Mouse (Mus musculus): ENCODE measurements around the gene Olah. TPM values are rescaled to one million over a fixed set of nuclear protein-coding genes. Genes with fewer than 3 reads are reported as not detected.

The Olah gene
- polyA plus RNA-seq, 1 experiment from 2014 or later = not detected

DNA sequence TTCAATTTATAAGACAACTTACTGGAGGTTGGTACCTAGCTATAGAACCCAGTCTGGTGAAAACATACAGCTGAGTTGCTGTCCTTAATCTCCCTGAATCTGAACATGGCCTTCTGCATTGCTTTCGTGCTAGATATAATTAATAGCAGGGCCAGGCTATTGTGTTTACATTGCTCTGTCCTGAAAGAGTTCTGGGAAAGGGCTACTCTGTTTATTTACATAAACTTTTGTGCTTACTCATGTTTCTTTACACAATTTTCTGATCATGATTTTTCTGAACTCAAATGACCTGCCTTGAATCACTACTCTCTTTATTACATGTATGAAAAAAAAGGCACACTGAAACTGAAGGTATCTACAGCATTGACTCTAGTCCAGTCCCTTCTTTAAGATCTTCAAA lies 18.7 kb upstream of the Olah start:
- 41% methylated on average over 1 of the region's 1 CpGs for WGBS (ENCODE audit: insufficient replicate concordance)
- no peak overlapping the region for H3K9ac ChIP-seq

DNA sequence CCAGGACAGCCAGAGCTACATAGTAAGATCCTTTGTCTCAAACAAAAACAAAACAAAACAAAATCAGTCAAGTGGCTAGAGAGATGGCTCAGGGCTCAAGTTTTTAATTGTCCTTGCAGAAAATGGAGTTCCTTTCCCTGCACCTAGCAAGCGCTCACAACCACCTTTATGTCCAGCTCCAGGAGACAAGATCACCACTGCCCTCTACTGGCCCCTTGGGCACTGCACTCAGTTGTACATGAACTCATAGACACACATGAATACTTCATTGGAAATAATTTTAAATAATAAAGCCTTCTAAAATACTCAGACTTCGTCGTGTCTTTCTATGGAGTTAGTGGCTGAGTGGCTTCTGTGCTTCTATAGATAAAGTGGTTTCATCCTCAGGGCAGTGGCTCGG lies 17.2 kb upstream of the Olah start:
- peaks cover 8% of the 10 kb centered on the region for H3K4me1 ChIP-seq (replicated peaks)
- no peak overlapping the region for H3K4me2 ChIP-seq
- H3K4me3 ChIP-seq (replicated peaks) = no peak overlapping the region
- no peak overlapping the region for H3K27ac ChIP-seq (replicated peaks)
- peaks cover 24% of the 10 kb centered on the region for H3K27me3 ChIP-seq
- H3K9ac ChIP-seq = no peak overlapping the region
- no peaks in the 10 kb centered on the region for H3K9me3 ChIP-seq (replicated peaks)
- ATAC-seq (ENCODE audit: insufficient read depth) = no peak
- H3K36me3 ChIP-seq (replicated peaks) = no peaks in the 10 kb centered on the region
- WGBS (ENCODE audit: insufficient replicate concordance) = 41% methylated on average over 4 of the region's 4 CpGs

More for the DNA sequence above, 18.7 kb upstream of the Olah start:
- Histone ChIP-seq H3K4me2 (no peak overlapping the region), H3K4me3 (replicated peaks) (no peak overlapping the region), H3K4me1 (replicated peaks) (peaks cover 12% of the 10 kb centered on the region), H3K27me3 (peaks cover 24% of the 10 kb centered on the region), H3K27ac (replicated peaks) (no peak overlapping the region), H3K9me3 (replicated peaks) (no peaks in the 10 kb centered on the region), H3K36me3 (replicated peaks) (no peaks in the 10 kb centered on the region)
- no peak for ATAC-seq (ENCODE audit: insufficient read depth)

DNA sequence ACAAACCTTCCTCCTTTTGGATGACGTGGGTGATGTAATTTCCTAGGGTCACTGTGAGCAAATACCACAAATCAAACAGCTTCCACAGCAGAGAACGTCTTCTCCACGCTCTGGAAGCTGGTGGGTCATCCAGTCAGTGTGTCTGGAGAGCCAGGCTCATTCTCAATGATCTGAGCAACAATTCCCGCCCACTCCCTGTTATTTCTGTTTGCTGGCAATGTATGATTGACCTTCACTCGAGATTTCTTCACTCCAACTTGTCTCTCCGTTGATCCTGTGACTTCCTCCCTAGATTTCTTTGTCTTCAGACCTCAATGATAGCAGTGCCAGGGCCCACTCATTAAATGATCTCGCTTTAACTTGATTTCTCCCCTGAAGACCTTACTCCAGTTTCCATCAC lies 10.7 kb upstream of the Olah start:
- H3K4me3 ChIP-seq (replicated peaks) = no peak overlapping the region
- H3K4me1 ChIP-seq (replicated peaks) = no peaks in the 10 kb centered on the region
- H3K27me3 ChIP-seq = no peaks in the 10 kb centered on the region
- ATAC-seq (ENCODE audit: insufficient read depth) = no peak
- H3K27ac ChIP-seq (replicated peaks) = no peak overlapping the region
- H3K9me3 ChIP-seq (replicated peaks) = no peaks in the 10 kb centered on the region
- H3K36me3 ChIP-seq (replicated peaks) = no peaks in the 10 kb centered on the region
- no peak overlapping the region for H3K9ac ChIP-seq
- WGBS (ENCODE audit: insufficient replicate concordance) = 39% methylated on average over 7 of the region's 7 CpGs
- H3K4me2 ChIP-seq = no peak overlapping the region

DNA sequence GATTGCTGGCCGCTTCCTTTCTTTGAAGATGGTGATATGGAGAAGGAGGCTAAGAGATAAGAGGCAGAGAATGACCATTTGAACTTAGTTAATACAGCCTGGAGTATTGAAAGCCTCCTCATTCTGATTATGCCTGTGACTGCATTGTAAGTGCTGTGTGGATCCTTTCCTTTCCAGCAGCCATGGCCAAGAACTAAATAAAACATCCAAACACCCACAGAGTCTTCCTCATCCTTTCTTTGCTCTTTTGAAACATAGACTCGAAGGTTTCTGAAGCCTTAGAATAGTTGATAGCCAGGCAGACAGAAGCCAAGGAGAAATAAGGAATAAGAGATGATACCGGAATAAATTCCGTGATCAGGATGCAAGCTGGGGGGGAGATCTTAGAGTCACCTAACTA lies 9.0 kb upstream of the Olah start:
- no peaks in the 10 kb centered on the region for H3K36me3 ChIP-seq (replicated peaks)
- no peaks in the 10 kb centered on the region for H3K4me1 ChIP-seq (replicated peaks)
- H3K9me3 ChIP-seq (replicated peaks) = no peaks in the 10 kb centered on the region
- H3K9ac ChIP-seq = no peak overlapping the region
- no peak for ATAC-seq (ENCODE audit: insufficient read depth)
- H3K27ac ChIP-seq (replicated peaks) = no peak overlapping the region
- 60% methylated on average over 4 of the region's 4 CpGs for WGBS (ENCODE audit: insufficient replicate concordance)
- no peaks in the 10 kb centered on the region for H3K27me3 ChIP-seq
- H3K4me3 ChIP-seq (replicated peaks) = no peak overlapping the region
- H3K4me2 ChIP-seq = no peak overlapping the region

DNA sequence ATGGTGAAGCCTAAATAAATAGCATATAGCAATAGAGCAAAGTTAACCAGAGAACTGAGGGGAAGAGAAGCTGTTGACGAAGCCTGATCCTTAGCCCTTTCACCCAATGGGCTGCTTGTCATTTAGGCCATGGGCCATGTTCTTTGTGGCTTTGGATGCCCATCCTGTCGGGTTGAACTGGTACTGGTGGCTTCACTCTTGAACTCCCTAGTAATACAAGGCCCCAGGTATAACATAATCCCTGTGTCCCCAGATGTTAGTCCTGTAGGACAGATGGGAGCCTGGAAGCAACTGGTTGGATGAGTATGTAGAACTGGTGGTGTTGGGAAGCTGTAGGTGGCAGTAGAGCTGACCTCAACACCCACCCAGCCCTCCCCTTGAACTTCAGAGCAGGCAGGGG lies 5.1 kb downstream of the Olah start:
- Histone ChIP-seq H3K36me3 (replicated peaks) (no peaks in the 10 kb centered on the region), H3K4me3 (replicated peaks) (no peak overlapping the region), H3K9ac (no peak overlapping the region), H3K27me3 (no peaks in the 10 kb centered on the region), H3K4me1 (replicated peaks) (no peaks in the 10 kb centered on the region), H3K9me3 (replicated peaks) (no peaks in the 10 kb centered on the region), H3K27ac (replicated peaks) (no peak overlapping the region), H3K4me2 (no peak overlapping the region)
- WGBS (ENCODE audit: insufficient replicate concordance) = 39% methylated on average over 2 of the region's 2 CpGs
- no peak for ATAC-seq (ENCODE audit: insufficient read depth)

DNA sequence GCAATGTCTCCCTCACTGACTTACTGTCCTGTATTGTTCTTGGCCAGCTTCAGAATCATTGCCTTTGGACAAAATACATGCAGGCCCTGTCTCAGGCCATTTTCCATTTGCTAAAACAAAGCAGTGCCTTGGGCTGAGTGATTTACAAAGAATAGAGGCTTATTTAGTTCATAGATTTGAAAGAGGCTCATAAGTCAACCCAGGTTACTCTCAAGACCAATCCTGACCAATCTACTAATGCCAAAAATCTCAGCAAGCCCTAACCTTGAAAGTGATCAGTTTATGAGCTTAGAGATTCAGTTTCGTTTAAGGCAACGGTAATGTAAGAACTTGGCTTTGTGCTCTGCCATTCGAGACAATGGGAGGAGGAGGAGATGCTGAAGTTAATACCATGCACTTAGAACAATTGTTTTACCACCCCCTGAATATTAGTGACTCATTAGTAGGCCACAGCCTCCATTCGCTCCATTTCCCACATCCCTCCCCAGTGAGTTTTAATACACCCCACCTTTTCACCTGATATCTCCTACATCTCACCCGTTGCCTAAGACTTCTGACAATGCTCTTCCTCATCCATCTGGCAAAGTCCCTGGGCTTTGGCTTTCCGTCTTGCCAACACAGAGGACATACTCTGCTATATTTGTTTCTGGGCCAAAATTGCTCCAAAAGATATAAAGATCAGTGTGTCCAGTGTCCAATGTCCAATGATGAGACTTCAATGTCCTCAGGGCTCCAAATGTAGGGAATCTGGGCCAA lies 9.7 kb downstream of the Olah start:
- Histone ChIP-seq H3K4me1 (replicated peaks) (no peaks in the 10 kb centered on the region), H3K36me3 (replicated peaks) (no peaks in the 10 kb centered on the region), H3K4me3 (replicated peaks) (no peak overlapping the region), H3K27ac (replicated peaks) (no peak overlapping the region), H3K4me2 (no peak overlapping the region), H3K27me3 (no peaks in the 10 kb centered on the region), H3K9ac (no peak overlapping the region), H3K9me3 (replicated peaks) (no peaks in the 10 kb centered on the region)
- ATAC-seq (ENCODE audit: insufficient read depth) = no peak
- WGBS (ENCODE audit: insufficient replicate concordance) = 55% methylated on average over 6 of the region's 6 CpGs

DNA sequence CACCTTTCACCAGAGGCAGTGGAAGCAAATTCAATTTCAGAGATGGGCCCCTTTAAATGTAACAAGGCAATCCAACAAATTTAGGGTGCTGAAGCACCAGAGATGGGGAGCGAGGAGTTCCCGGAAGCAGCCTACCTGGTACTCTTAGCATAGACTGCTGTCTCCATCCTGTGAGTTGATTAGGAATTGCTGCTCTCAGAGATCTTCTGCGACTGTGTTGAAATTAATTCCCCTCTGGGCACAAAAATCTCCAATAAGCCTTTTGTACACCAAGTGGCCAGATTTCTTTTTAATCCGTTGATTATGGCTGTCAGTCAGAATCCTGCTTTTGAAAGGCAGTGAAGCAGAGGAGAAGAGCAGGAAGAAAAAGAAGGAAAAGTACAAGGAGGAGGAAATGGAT lies 31.9 kb downstream of the Olah start:
- Histone ChIP-seq H3K4me1 (replicated peaks) (no peaks in the 10 kb centered on the region), H3K36me3 (replicated peaks) (no peaks in the 10 kb centered on the region), H3K27ac (replicated peaks) (no peak overlapping the region), H3K4me3 (replicated peaks) (no peak overlapping the region), H3K4me2 (no peak overlapping the region), H3K9ac (no peak overlapping the region), H3K9me3 (replicated peaks) (no peaks in the 10 kb centered on the region), H3K27me3 (no peaks in the 10 kb centered on the region)
- 64% methylated on average over 4 of the region's 4 CpGs for WGBS (ENCODE audit: insufficient replicate concordance)
- no peak for ATAC-seq (ENCODE audit: insufficient read depth)

DNA sequence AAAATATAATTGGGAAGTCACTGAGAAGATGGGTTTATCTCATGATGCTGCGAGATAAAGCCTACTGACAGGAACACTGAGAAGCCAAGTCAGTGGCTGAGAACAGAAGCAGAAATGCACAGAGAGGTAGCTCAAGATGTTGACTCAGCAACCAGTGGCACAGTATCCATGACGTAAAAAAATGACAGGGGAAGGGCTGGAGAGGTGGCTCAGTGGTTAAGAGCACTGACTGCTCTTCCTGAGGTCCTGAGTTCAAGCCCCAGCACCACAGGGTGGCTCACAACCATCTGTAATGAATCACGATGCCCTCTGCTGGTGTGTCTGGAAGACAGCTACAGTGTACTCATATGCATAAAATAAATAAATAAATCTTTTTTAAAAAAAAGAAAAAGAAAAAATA lies 35.9 kb downstream of the Olah start:
- H3K9me3 ChIP-seq (replicated peaks) = no peaks in the 10 kb centered on the region
- H3K9ac ChIP-seq = no peak overlapping the region
- ATAC-seq (ENCODE audit: insufficient read depth) = no peak
- no peak overlapping the region for H3K4me2 ChIP-seq
- no peak overlapping the region for H3K27ac ChIP-seq (replicated peaks)
- H3K4me1 ChIP-seq (replicated peaks) = no peaks in the 10 kb centered on the region
- H3K27me3 ChIP-seq = no peaks in the 10 kb centered on the region
- no peak overlapping the region for H3K4me3 ChIP-seq (replicated peaks)
- WGBS (ENCODE audit: insufficient replicate concordance) = 50% methylated on average over 3 of the region's 3 CpGs
- H3K36me3 ChIP-seq (replicated peaks) = no peaks in the 10 kb centered on the region

DNA sequence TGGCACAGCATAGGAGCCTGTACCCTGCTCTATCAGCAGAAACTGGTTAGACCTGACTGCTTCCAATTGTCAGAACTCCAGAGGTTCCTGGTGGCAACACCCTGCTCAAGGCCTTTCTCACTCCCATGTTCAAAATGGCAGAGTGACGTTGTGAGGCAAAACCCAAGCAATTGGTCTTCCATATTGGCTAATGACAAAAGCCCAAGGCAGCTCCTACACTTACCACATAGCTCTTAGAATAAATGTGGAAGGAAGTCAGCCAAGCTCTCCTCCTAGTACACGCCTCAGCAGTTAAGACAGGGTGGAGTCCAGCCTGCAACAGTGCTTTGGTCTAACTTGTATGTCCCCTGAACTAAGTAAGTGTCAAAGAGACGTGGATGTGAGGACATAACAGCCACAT lies 39.1 kb downstream of the Olah start:
- WGBS (ENCODE audit: insufficient replicate concordance) = 43% methylated on average over 3 of the region's 3 CpGs
- no peak overlapping the region for H3K27ac ChIP-seq (replicated peaks)
- H3K4me3 ChIP-seq (replicated peaks) = no peak overlapping the region
- ATAC-seq (ENCODE audit: insufficient read depth) = no peak
- H3K27me3 ChIP-seq = no peaks in the 10 kb centered on the region
- H3K4me1 ChIP-seq (replicated peaks) = no peaks in the 10 kb centered on the region
- no peaks in the 10 kb centered on the region for H3K9me3 ChIP-seq (replicated peaks)
- no peaks in the 10 kb centered on the region for H3K36me3 ChIP-seq (replicated peaks)
- H3K4me2 ChIP-seq = no peak overlapping the region
- H3K9ac ChIP-seq = no peak overlapping the region

DNA sequence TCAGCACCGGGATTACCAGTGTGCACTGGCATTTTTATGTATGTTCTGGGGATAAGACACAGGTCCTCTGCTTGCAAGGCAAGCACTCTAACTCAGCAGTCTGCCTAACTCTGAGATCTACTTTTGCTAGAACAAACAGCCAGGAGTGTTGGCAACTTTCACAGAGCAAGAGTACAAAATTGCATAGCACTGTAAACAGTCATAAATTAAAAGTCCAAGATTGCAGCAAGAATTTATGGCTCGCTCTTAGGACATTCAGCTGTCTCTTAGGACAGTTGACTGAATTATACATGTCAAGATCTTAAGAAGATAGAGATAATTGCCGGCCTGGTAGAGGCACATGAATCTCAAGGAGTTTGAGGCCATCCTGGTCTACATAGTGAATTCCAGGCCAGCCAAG lies 40.7 kb downstream of the Olah start:
- no peak overlapping the region for H3K9ac ChIP-seq
- H3K27me3 ChIP-seq = no peaks in the 10 kb centered on the region
- no peak overlapping the region for H3K4me3 ChIP-seq (replicated peaks)
- 58% methylated on average over 3 of the region's 3 CpGs for WGBS (ENCODE audit: insufficient replicate concordance)
- no peaks in the 10 kb centered on the region for H3K9me3 ChIP-seq (replicated peaks)
- no peaks in the 10 kb centered on the region for H3K36me3 ChIP-seq (replicated peaks)
- H3K27ac ChIP-seq (replicated peaks) = no peak overlapping the region
- ATAC-seq (ENCODE audit: insufficient read depth) = no peak
- H3K4me2 ChIP-seq = no peak overlapping the region
- no peaks in the 10 kb centered on the region for H3K4me1 ChIP-seq (replicated peaks)

DNA sequence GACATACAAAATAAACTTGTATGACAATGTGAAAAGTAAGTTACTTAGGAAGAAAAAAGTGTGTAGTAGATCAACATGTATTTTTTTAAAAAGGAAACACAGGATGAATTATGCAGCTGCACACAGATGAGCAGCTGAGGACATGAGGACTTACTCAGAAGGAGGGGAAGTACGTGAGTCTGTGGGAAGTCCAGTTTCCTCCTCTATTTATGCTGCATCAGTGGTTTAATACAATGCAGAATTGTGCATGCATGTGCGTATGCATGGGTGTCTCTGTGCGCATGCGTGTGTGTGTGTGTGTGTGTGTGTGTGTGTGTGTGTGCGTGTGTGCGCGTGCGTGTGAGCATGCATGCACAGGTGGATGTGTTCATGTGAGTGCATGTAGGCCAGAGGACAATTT lies 41.2 kb downstream of the Olah start:
- WGBS (ENCODE audit: insufficient replicate concordance) = 77% methylated on average over 8 of the region's 8 CpGs
- Histone ChIP-seq H3K27ac (replicated peaks) (no peak overlapping the region), H3K4me3 (replicated peaks) (no peak overlapping the region), H3K27me3 (no peaks in the 10 kb centered on the region), H3K4me2 (no peak overlapping the region), H3K4me1 (replicated peaks) (no peaks in the 10 kb centered on the region), H3K9me3 (replicated peaks) (no peaks in the 10 kb centered on the region), H3K9ac (no peak overlapping the region), H3K36me3 (replicated peaks) (no peaks in the 10 kb centered on the region)
- ATAC-seq (ENCODE audit: insufficient read depth) = no peak

DNA sequence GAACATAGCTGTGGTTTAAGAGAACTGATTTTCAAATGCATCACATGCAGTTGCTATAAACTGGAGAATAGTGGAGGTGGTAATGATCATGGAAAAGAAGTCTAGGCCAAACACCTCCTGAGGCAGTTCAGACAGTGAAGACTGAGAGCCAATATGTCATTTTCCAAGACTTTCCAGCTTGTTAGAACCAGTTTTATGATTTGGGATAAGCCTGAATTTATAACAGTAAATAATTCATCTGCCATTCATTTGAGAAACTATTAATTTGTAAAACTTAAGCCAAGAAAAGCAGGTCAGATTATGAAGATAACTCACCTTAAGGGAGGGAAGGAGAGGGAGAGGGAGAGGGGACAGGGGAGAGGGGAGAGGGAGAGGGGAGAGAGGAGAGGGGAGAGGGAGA lies 43.9 kb downstream of the Olah start:
- Histone ChIP-seq H3K36me3 (replicated peaks) (no peaks in the 10 kb centered on the region), H3K4me1 (replicated peaks) (no peaks in the 10 kb centered on the region), H3K9me3 (replicated peaks) (no peaks in the 10 kb centered on the region), H3K27ac (replicated peaks) (no peak overlapping the region), H3K4me3 (replicated peaks) (no peak overlapping the region), H3K9ac (no peak overlapping the region), H3K27me3 (no peaks in the 10 kb centered on the region), H3K4me2 (no peak overlapping the region)
- no peak for ATAC-seq (ENCODE audit: insufficient read depth)
